Mouse (Mus musculus) kidney, postnatal 0 days (tissue): ENCODE measurements around the gene 1700012B07Rik. TPM values are rescaled to one million over a fixed set of nuclear protein-coding genes. Genes with fewer than 3 reads are reported as not detected.

Experiments
- ATAC-seq: fragments of 200-750 bp; cut with Nextera tagmentation; replicated peaks from 2 replicates; pipeline ENCODE4 v1.8.0; 2017; ENCODE audit warnings: low read depth, moderate number of reproducible peaks, moderate TSS enrichment, moderate library complexity; ENCODE audit not compliant: low FRiP score
- DNase-seq: peaks from one replicate; pipeline ENCODE4 v3.0.0-alpha.2; 2016; ENCODE audit warnings: low spot score
- H3K27ac ChIP-seq: fragments of 300-500 bp; sonication (generic); 2 replicates; pipeline ENCODE4 v1.5.1; 2014; ENCODE audit warnings: mild to moderate bottlenecking
- H3K27me3 ChIP-seq: fragments of 300-500 bp; sonication (generic); 2 replicates; pipeline ENCODE4 v1.6.1; 2014; ENCODE audit warnings: low read length, mixed read lengths; ENCODE audit not compliant: insufficient read depth
- H3K36me3 ChIP-seq: fragments of 300-500 bp; sonication (generic); 2 replicates; pipeline ENCODE4 v1.6.1; 2014; ENCODE audit warnings: low read length, mixed read lengths; ENCODE audit not compliant: insufficient read depth
- H3K4me1 ChIP-seq: fragments of 300-500 bp; sonication (generic); replicated peaks from 2 replicates; pipeline ENCODE4 v1.6.1; 2014; ENCODE audit warnings: antibody characterized with exemption, low read length, mixed read lengths; ENCODE audit not compliant: insufficient read depth
- H3K4me2 ChIP-seq: fragments of 300-500 bp; sonication (generic); 2 replicates; pipeline ENCODE4 v1.6.1; 2014; ENCODE audit warnings: mild to moderate bottlenecking, low read length, moderate library complexity, mixed read lengths
- H3K4me3 ChIP-seq: fragments of 300-500 bp; sonication (generic); replicated peaks from 2 replicates; pipeline ENCODE4 v1.5.1; 2014; ENCODE audit warnings: low read depth, low read length
- H3K9ac ChIP-seq: fragments of 300-500 bp; sonication (generic); 2 replicates; pipeline ENCODE4 v1.6.1; 2014; ENCODE audit warnings: low read depth, low read length
- H3K9me3 ChIP-seq: fragments of 300-500 bp; sonication (generic); replicated peaks from 2 replicates; pipeline ENCODE4 v1.6.1; 2016; ENCODE audit warnings: low read length, inconsistent platforms, mixed read lengths
- CTCF ChIP-seq: IDR thresholded peaks from 2 replicates; pipeline ENCODE4 v1.5.1; 2016; ENCODE audit warnings: antibody characterized with exemption, low read depth, mild to moderate bottlenecking, moderate library complexity
- WGBS: fragments of 180-500 bp; shearing (Covaris S2); extraction: QIAGEN DNeasy Blood & Tissue Kit; methylation state at CpG from one replicate; pipeline ENCODE4 v1.1.7; 2014; 5-methylcytosine and 5-hydroxymethylcytosine counted together
- polyA plus RNA-seq: library from polyadenylated mRNA; unstranded; fragments of >200 nt; fragmentation: Nextera tagmentation; extraction: Ambion mirVana; gene quantifications from 2 replicates; pipeline ENCODE4 v1.2.1, GENCODE M21; 2015

1700012B07Rik gene
- polyA plus RNA-seq: not detected in 2 replicates

DNA sequence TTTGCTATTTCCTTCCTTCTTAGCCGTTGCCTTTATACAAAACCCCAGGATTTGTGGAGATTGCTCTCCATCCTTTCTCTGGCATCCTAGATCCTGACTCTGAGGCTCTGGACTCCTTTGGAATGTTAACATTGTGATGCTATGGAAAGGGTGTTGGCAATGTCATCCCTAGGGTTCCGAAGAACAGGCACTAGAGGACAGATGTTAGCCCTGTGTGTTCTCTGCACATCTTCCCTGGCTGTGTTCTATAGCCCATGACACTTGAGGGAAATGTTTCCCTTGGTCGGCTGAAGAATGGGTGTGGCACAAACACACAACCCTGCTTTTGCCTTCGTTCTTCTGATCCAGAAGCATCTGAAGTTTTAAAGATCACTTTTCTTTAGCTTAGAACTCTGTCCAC, at the start of gene 1700012B07Rik:
TSS of gene 1700012B07Rik (minus strand) at position 101 of the 400 bp plus-strand sequence.
- no peak for ATAC-seq
- WGBS: 82% methylated on average over 4 of the region's 4 CpGs
- TF ChIP-seq CTCF: no peak

DNA sequence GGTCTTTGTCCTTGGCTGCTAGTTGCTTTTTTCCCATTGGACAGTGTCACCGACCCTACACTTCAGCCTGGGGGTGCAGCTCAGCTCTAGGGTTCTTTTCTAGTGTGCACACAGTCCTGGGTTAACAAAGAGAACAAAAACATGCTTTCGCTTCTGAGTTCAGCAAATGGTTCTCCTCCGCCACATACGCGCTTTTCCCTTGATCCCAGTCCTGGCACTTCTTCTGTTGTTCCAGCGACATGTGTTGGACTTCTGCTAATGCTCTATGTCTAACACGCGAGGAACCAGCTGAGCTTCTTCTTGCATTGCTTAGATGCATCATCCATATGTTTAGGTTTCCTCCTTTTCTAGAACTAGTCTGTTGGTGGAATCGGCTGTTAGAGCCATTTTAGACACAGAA, 48.9 kb upstream of the 1700012B07Rik start:
- no peak for TF ChIP-seq CTCF
- H3K9me3 ChIP-seq: no peaks in the 10 kb centered on the region
- H3K4me2 ChIP-seq: no peak overlapping the region
- H3K36me3 ChIP-seq: no peaks in the 10 kb centered on the region
- H3K27me3 ChIP-seq: no peaks in the 10 kb centered on the region
- DNase-seq (peak; percentile 54), ATAC-seq (no peak)
- no peaks in the 10 kb centered on the region for H3K4me1 ChIP-seq
- no peak overlapping the region for H3K9ac ChIP-seq
- H3K27ac ChIP-seq: no peak overlapping the region
- H3K4me3 ChIP-seq: no peak overlapping the region
- 79% methylated on average over 9 of the region's 9 CpGs for WGBS

More for the DNA sequence above, at the start of gene 1700012B07Rik:
- Histone ChIP-seq H3K9ac (no peak within 1 kb of the TSS), H3K36me3 (no peaks in the 10 kb centered on the region), H3K27ac (no peak within 1 kb of the TSS), H3K4me3 (no peak within 1 kb of the TSS), H3K27me3 (no peaks in the 10 kb centered on the region), H3K4me2 (no peak within 1 kb of the TSS), H3K4me1 (no peaks in the 10 kb centered on the region), H3K9me3 (no peaks in the 10 kb centered on the region)
- no peak for DNase-seq

DNA sequence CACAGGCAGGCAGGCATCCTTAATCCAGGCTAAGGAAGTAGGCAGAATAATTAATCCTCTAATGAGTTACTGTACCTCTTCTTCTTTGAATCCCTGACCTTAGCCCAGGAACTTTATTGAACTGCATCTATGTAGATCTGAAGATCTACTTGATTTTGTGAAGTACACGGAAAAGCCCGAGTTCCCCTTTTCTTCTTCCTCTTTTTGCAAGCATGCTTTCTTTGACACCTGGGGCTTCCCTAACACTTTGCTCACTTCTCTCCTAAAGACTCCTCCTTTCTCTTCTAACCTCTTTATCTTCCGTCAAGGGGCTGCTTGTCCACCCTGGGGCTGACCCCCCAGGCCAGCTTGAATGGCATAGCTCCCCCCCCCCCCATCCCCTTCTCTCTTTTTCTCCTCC, 48.0 kb upstream of the 1700012B07Rik start:
- Histone ChIP-seq H3K4me3 (no peak overlapping the region), H3K27ac (no peak overlapping the region), H3K36me3 (no peaks in the 10 kb centered on the region), H3K9ac (no peak overlapping the region), H3K4me1 (no peaks in the 10 kb centered on the region), H3K27me3 (no peaks in the 10 kb centered on the region), H3K4me2 (no peak overlapping the region), H3K9me3 (no peaks in the 10 kb centered on the region)
- WGBS: 43% methylated on average over 3 of the region's 3 CpGs
- TF ChIP-seq CTCF: no peak
- no peak for DNase-seq
- no peak for ATAC-seq

DNA sequence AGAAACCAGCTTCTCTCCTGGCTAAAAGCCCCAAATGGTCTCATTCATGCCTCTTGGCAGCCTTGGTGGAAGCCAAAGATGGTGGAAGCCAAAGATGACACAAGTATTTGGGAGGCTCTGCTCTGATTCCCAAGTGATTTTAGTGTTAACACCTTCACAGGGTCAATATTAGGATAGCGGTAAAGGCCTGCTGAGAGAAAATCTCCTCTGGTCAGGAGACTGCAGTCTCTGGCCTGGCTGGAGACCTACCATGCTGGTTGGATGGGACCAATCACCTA, 47.6 kb upstream of the 1700012B07Rik start:
- Histone ChIP-seq H3K4me1 (no peaks in the 10 kb centered on the region), H3K36me3 (no peaks in the 10 kb centered on the region), H3K27me3 (no peaks in the 10 kb centered on the region), H3K9me3 (no peaks in the 10 kb centered on the region), H3K9ac (no peak overlapping the region), H3K27ac (no peak overlapping the region), H3K4me3 (no peak overlapping the region), H3K4me2 (no peak overlapping the region)
- TF ChIP-seq CTCF: no peak
- DNase-seq (no peak), ATAC-seq (no peak)
- 87% methylated on average over 1 of the region's 1 CpGs for WGBS

DNA sequence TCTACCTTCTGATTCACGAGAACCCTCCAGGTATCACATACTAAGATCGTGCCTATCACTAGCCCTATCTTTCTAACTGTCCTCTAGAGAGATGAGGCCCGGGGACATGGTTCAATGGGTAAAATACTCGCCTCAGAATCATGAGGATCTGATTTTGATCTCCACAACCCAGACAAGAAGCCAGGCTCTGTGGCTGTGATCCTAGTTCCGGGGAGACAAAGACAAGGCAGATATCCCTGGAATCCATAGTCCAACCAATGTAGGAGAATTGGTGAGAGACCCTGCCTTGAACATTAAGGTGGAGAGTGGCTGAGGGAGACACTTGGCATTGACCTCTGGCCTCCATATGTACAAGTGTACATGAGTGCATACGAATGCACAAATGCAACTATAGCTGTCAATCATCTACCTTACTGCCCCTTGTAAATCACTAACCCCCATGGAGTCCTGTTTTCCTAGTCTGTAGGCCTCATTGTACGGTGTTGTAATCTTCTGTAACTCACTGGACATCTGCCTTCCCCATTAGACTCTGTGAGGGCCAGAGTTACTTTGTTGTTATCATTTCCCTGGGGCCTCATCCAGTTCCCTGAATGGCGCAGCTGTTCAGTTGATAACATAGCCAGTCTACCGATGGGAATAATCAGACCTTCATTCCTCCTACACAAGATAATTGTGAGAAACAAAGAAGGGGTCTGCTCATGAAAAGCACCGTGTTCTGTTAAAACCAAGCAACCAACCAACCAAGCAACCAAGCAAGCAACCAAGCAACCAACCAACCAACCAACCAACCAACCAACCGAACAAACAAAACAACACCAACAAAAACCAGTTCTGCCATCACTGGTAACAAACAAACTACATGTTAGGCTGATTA, 47.0 kb upstream of the 1700012B07Rik start:
- no peaks in the 10 kb centered on the region for H3K9me3 ChIP-seq
- no peaks in the 10 kb centered on the region for H3K4me1 ChIP-seq
- 87% methylated on average over 11 of the region's 11 CpGs for WGBS
- H3K9ac ChIP-seq: no peak overlapping the region
- H3K36me3 ChIP-seq: no peaks in the 10 kb centered on the region
- no peak for DNase-seq
- H3K27me3 ChIP-seq: no peaks in the 10 kb centered on the region
- no peak for TF ChIP-seq CTCF
- no peak overlapping the region for H3K4me3 ChIP-seq
- H3K4me2 ChIP-seq: no peak overlapping the region
- no peak overlapping the region for H3K27ac ChIP-seq
- no peak for ATAC-seq

DNA sequence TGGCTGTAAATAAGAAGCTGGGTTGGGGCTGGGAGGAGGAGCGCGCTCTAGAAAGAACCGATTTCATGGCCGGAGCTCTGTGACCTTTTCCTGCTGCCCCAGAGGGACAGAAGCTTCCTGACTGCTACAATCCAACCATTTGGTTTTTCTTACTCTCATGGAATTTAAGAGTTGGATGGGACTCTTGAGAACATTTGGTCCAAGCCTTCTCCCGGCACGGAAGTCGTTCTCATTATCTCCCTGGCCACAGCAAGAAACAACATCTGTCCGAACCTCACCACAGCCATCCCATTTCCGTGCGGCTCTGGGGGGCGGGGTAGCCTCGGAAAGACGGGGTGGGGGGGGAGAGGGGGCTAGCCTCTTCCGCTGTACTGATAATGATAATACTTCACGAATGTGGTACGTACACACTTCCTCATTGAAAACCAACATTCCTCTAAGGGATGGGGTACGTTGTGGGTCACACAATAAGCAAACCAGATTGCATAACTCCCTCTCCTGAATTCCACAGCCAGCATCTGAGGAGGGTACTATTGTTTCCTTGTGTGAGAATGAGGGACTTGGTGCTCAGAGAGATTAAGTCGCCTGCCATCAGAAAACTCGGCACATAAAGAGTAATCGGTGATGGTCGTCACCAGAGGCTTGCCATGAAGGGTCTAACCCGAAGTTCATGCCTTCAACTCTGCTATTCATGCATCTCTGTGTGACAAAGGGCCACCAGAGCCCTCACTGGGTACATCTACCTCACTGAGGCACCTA, 46.2 kb upstream of the 1700012B07Rik start:
- TF ChIP-seq CTCF: no peak
- H3K4me3 ChIP-seq: no peak overlapping the region
- no peaks in the 10 kb centered on the region for H3K36me3 ChIP-seq
- ATAC-seq (no peak), DNase-seq (peak; percentile 71)
- no peaks in the 10 kb centered on the region for H3K27me3 ChIP-seq
- WGBS: 66% methylated on average over 22 of the region's 22 CpGs
- H3K9ac ChIP-seq: no peak overlapping the region
- no peaks in the 10 kb centered on the region for H3K9me3 ChIP-seq
- 0 out of 2 replicates have a peak overlapping the region, but pooled peaks have one; percentile 19 for H3K27ac ChIP-seq
- no peaks in the 10 kb centered on the region for H3K4me1 ChIP-seq
- peak overlapping the region; percentile 19; the same call in 1 of the 2 replicates for H3K4me2 ChIP-seq
